23 mouse cellular contexts compared by ENCODE assay signal in genomic region chr12:116279181-116279580, GRCm38 (mm10). TPM values are rescaled to one million over a fixed set of nuclear protein-coding genes. Genes with fewer than 3 reads are reported as not detected.
"Had no signal": no experiment of that assay in that cellular context is flagged by ENCODE, and none has a peak within 500 bp of the region (broad histone marks: within the 10 kb centered on the region; RNA-seq: fewer than 3 reads in every experiment).

No protein-coding gene starts in this region.

- H3K36me3 ChIP-seq: limb, embryonic 15.5 days; midbrain, embryonic 15.5 days; neural tube, embryonic 13.5 days had no signal

- H3K4me3 ChIP-seq: limb, embryonic 15.5 days had no signal

- H3K9ac ChIP-seq: limb, embryonic 15.5 days had no signal

- ATAC-seq: lung, postnatal 0 days; midbrain, embryonic 15.5 days had no signal

- H3K27me3 ChIP-seq: limb, embryonic 15.5 days; midbrain, embryonic 15.5 days; neural tube, embryonic 13.5 days had no signal

- DNase-seq: kidney, adult 2 months; kidney, postnatal 25 days; layer of hippocampus, postnatal 36 days; lung, adult 2 months; lung, postnatal 36 days; retina, postnatal 1 day; right cerebral cortex, postnatal 4 days; spleen, adult 18-20 months; thymus, adult 18-20 months; thymus, postnatal 25 days had no signal

- H3K9me3 ChIP-seq: limb, embryonic 15.5 days; midbrain, embryonic 15.5 days; neural tube, embryonic 13.5 days had no signal

- H3K4me2 ChIP-seq: midbrain, embryonic 11.5 days had no signal

RNA-seq across cellular contexts. Expression of gene Gm11027, which starts 4.0 kb away (rescaled TPM):
- total RNA-seq: layer of hippocampus, postnatal 36 days; left cerebral cortex, adult 8-10 months; left cerebral cortex, postnatal 25 days; megakaryocyte progenitor cell, adult 5-6 weeks; monocyte, adult 5-6 weeks had no signal
- polyA plus RNA-seq: kidney, adult 2 months; kidney, embryonic 16.5 days; limb, embryonic 11.5 days; limb, embryonic 15.5 days; lung, adult 2 months; lung, postnatal 0 days; midbrain, embryonic 11.5 days; midbrain, embryonic 15.5 days; neural tube, embryonic 13.5 days; stomach, embryonic 14.5 days; urinary bladder, adult 2 months had no signal

RNA-seq across cellular contexts. Expression of gene Wdr60, which starts 16.4 kb away (rescaled TPM):
- total RNA-seq: monocyte, adult 5-6 weeks had no signal
